Mouse (Mus musculus) heart, postnatal 0 days (tissue): ENCODE data around the gene Cand1.

ENCODE experiments used
- CTCF ChIP-seq: IDR thresholded peaks from 2 replicates; pipeline ENCODE4 v1.5.1; 2016; ENCODE audit warnings: antibody characterized with exemption, control low read depth, low read depth
- EP300 ChIP-seq: IDR thresholded peaks from 2 replicates; pipeline ENCODE4 v1.6.1; 2016; ENCODE audit warnings: antibody characterized with exemption, low read depth

- no peak for TF ChIP-seq CTCF
- TF ChIP-seq EP300 = no peak
These were observed 79.7 kb downstream of the Cand1 start for GRCm38 (mm10) chr10:119160161-119160560.
